Mouse (Mus musculus): ENCODE results near the gene Gimap9. TPM values are rescaled to one million over a fixed set of nuclear protein-coding genes. Genes with fewer than 3 reads are reported as not detected.
A peak's percentile ranks its signal among the peaks of the same experiment; 100 is the strongest.

Gimap9 gene
- polyA plus RNA-seq, 1 experiment from 2014 or later: 7.2 TPM

DNA sequence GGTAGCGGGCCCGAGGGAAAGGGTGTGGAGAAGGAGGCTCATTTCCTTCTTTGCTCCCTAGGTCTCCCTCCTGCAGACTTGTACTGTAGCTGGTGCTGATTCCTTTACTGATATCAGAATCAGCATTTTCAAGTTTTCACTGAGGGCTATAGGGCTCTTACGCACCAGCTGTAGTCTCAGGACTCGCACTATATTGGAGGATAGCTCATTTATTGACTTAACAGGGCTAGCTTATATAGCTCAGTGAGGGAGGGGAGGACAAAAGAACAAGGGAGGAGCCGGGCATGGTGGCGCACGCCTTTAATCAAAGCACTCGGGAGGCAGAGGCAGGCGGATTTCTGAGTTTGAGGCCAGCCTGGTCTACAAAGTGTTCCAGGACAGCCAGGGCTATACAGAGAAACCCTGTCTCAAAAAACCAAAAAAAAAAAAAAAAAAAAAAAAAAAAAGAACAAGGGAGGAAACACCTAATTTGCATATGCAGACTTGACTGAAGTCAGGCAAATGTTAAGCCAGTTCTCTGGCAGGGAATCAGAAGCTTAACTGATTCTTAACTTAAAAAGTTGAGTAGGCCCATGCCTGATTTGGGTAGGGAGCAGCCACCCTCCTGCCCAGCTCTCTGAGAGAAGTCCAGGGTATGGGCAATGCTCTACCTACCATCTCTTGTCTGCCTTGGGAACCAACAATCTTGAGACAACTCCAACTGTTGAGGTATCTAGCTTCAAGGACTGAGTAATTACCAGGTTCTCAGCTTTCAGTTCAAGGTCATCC lies 1.5 kb upstream of the Gimap9 start:
- 79% methylated on average over 9 of the region's 9 CpGs for WGBS (ENCODE audit: insufficient replicate concordance)
- Histone ChIP-seq H3K9ac (ENCODE audit: low read depth, low read length) (no peak overlapping the region), H3K27me3 (ENCODE audit: control insufficient read depth, insufficient read depth, low read depth, low read length) (no peaks in the 10 kb centered on the region), H3K4me1 (ENCODE audit: control insufficient read depth, low read depth, low read length) (peaks cover 12% of the 10 kb centered on the region), H3K4me2 (ENCODE audit: low read depth, low read length) (no peak overlapping the region), H3K4me3 (ENCODE audit: low read depth, low read length) (no peak overlapping the region), H3K9me3 (replicated peaks; ENCODE audit: control insufficient read depth, low read length) (no peaks in the 10 kb centered on the region), H3K36me3 (ENCODE audit: control insufficient read depth, insufficient read depth) (no peaks in the 10 kb centered on the region), H3K27ac (ENCODE audit: low read length) (no peak overlapping the region)
- ATAC-seq (ENCODE audit: low read depth): no peak

GRCm38 (mm10) chr6:48675400-48675930 lies 464 bp upstream of the Gimap9 start:
- 21% methylated on average over 10 of the region's 10 CpGs for WGBS (ENCODE audit: insufficient replicate concordance)
- ATAC-seq (ENCODE audit: low read depth): peak; percentile 39
- Histone ChIP-seq H3K9ac (ENCODE audit: low read depth, low read length) (peak overlapping the region; percentile 51), H3K27ac (ENCODE audit: low read length) (peak overlapping the region; percentile 74), H3K4me3 (ENCODE audit: low read depth, low read length) (peak overlapping the region; percentile 62), H3K4me1 (ENCODE audit: control insufficient read depth, low read depth, low read length) (peaks cover 12% of the 10 kb centered on the region), H3K27me3 (ENCODE audit: control insufficient read depth, insufficient read depth, low read depth, low read length) (no peaks in the 10 kb centered on the region), H3K9me3 (replicated peaks; ENCODE audit: control insufficient read depth, low read length) (no peaks in the 10 kb centered on the region), H3K36me3 (ENCODE audit: control insufficient read depth, insufficient read depth) (no peaks in the 10 kb centered on the region), H3K4me2 (ENCODE audit: low read depth, low read length) (peak overlapping the region; percentile 61)

DNA sequence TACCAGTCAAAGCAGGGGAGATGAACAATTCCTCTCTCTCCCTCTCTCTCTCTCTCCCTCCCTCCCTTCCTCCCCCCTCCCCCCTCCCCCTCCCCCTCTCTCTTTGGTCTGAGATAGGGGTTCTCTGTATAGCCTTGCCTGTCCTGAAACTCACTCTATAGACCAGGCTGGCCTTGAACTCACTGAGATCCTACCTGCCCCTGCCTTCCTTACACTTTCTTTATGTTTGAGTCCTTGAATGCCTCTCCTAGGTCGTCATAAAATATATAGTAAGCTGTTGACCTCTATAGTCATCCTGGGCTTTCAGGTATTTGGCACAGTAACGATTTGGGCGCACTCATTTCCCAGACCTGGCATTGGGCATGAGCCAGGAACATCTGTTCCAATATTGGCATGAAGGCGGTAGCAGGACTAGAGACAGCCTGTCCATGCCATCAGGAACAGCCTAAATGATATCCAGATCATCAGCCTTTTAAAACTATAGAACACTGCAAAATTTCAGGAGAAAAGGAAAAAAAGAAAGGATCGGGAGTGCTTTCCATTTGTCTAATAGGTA lies 1.0 kb downstream of the Gimap9 start:
- Histone ChIP-seq H3K4me1 (ENCODE audit: control insufficient read depth, low read depth, low read length) (peaks cover 12% of the 10 kb centered on the region), H3K27ac (ENCODE audit: low read length) (no peak overlapping the region), H3K4me3 (ENCODE audit: low read depth, low read length) (peak overlapping the region; percentile 62), H3K9me3 (replicated peaks; ENCODE audit: control insufficient read depth, low read length) (no peaks in the 10 kb centered on the region), H3K4me2 (ENCODE audit: low read depth, low read length) (peak overlapping the region; percentile 61), H3K9ac (ENCODE audit: low read depth, low read length) (no peak overlapping the region), H3K27me3 (ENCODE audit: control insufficient read depth, insufficient read depth, low read depth, low read length) (no peaks in the 10 kb centered on the region), H3K36me3 (ENCODE audit: control insufficient read depth, insufficient read depth) (no peaks in the 10 kb centered on the region)
- no peak for ATAC-seq (ENCODE audit: low read depth)
- WGBS (ENCODE audit: insufficient replicate concordance): 64% methylated on average over 5 of the region's 5 CpGs

DNA sequence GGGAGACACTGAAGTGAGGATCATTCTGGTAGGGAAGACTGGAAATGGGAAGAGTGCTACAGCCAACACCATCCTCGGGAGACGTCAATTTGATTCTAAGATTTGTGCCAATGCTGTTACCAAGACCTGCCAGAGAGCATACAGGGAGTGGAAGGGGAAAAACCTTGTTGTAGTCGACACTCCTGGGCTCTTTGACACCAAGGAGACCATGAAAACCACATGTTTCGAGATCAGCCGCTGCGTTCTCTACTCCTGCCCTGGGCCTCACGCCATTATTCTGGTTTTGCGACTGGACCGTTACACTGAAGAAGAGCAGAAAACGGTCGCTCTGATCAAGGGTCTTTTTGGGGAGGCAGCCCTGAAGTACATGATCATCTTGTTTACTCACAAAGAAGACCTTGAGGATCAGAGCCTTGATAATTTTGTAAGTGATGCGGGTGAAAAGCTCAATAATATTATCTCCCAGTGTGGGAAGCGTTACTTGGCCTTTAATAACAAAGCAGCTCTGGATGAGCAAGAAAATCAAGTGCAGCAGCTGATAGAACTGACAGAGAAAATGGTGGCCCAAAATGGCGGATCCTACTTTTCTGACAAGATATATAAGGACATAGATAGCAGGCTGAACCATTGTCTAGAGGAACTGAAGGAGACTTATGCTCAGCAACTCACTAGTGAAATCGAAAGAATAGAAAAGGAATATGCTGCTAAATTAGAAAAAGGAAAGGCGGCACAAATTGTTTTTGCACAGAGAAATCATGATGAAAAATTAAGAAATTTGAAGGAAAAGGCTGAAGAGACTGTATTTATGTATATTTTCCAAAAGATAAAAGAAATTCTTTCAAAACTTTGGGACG lies 1.8 kb downstream of the Gimap9 start:
- no peak for ATAC-seq (ENCODE audit: low read depth)
- 73% methylated on average over 17 of the region's 17 CpGs for WGBS (ENCODE audit: insufficient replicate concordance)
- no peak overlapping the region for H3K4me3 ChIP-seq (ENCODE audit: low read depth, low read length)
- no peak overlapping the region for H3K27ac ChIP-seq (ENCODE audit: low read length)
- H3K4me2 ChIP-seq (ENCODE audit: low read depth, low read length): no peak overlapping the region
- H3K36me3 ChIP-seq (ENCODE audit: control insufficient read depth, insufficient read depth): no peaks in the 10 kb centered on the region
- no peak overlapping the region for H3K9ac ChIP-seq (ENCODE audit: low read depth, low read length)
- peaks cover 12% of the 10 kb centered on the region for H3K4me1 ChIP-seq (ENCODE audit: control insufficient read depth, low read depth, low read length)
- H3K9me3 ChIP-seq (replicated peaks; ENCODE audit: control insufficient read depth, low read length): no peaks in the 10 kb centered on the region
- H3K27me3 ChIP-seq (ENCODE audit: control insufficient read depth, insufficient read depth, low read depth, low read length): no peaks in the 10 kb centered on the region

DNA sequence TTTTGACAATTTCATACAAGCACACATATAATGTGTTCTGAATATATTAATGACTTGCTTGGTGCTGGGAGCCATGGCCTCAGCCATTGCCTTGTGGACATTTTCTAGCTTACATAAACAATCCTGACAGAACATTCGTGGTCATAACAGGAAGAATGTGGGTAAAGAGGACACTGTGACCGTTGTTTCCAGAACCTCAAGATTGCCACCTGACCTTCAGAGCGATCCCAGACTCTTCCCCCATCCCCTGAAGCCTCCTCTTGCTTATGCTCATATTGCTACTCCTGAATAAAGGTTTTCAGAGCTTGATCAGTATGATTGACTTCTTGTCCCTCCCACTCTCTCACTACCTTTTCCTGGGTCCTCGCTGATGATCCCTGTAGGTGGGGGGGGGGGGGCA lies 2.5 kb downstream of the Gimap9 start:
- Histone ChIP-seq H3K4me3 (ENCODE audit: low read depth, low read length) (no peak overlapping the region), H3K9me3 (replicated peaks; ENCODE audit: control insufficient read depth, low read length) (no peaks in the 10 kb centered on the region), H3K4me2 (ENCODE audit: low read depth, low read length) (no peak overlapping the region), H3K4me1 (ENCODE audit: control insufficient read depth, low read depth, low read length) (peaks cover 12% of the 10 kb centered on the region), H3K9ac (ENCODE audit: low read depth, low read length) (no peak overlapping the region), H3K27me3 (ENCODE audit: control insufficient read depth, insufficient read depth, low read depth, low read length) (no peaks in the 10 kb centered on the region), H3K27ac (ENCODE audit: low read length) (no peak overlapping the region), H3K36me3 (ENCODE audit: control insufficient read depth, insufficient read depth) (no peaks in the 10 kb centered on the region)
- WGBS (ENCODE audit: insufficient replicate concordance): 27% methylated on average over 4 of the region's 4 CpGs
- ATAC-seq (ENCODE audit: low read depth): no peak

DNA sequence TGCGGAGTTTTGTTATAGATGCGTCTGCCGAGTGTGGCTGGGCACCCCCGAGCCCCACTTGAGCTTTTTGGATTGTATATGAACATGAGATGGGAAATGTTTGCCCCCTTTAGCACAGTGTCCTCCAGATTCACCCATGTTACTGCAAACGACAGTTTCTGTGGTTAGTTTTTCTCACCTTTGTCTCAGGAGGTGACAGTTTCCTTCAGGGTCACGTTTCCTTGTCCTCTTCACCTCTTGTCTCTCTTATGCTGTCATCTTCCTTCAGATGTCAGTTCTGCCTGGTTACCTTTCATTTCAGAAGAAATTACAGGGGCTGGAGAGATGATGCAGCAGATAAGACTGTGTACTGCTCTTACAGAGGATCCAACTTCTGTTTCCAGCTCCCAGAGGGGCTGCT lies 3.8 kb downstream of the Gimap9 start:
- Histone ChIP-seq H3K27ac (ENCODE audit: low read length) (no peak overlapping the region), H3K9ac (ENCODE audit: low read depth, low read length) (no peak overlapping the region), H3K4me1 (ENCODE audit: control insufficient read depth, low read depth, low read length) (peaks cover 12% of the 10 kb centered on the region), H3K4me2 (ENCODE audit: low read depth, low read length) (no peak overlapping the region), H3K4me3 (ENCODE audit: low read depth, low read length) (no peak overlapping the region), H3K9me3 (replicated peaks; ENCODE audit: control insufficient read depth, low read length) (no peaks in the 10 kb centered on the region), H3K36me3 (ENCODE audit: control insufficient read depth, insufficient read depth) (no peaks in the 10 kb centered on the region), H3K27me3 (ENCODE audit: control insufficient read depth, insufficient read depth, low read depth, low read length) (no peaks in the 10 kb centered on the region)
- WGBS (ENCODE audit: insufficient replicate concordance): 56% methylated on average over 6 of the region's 6 CpGs
- no peak for ATAC-seq (ENCODE audit: low read depth)

GRCm38 (mm10) chr6:48680421-48680820 lies 4.5 kb downstream of the Gimap9 start:
- Histone ChIP-seq H3K4me2 (ENCODE audit: low read depth, low read length) (no peak overlapping the region), H3K9me3 (replicated peaks; ENCODE audit: control insufficient read depth, low read length) (no peaks in the 10 kb centered on the region), H3K9ac (ENCODE audit: low read depth, low read length) (no peak overlapping the region), H3K36me3 (ENCODE audit: control insufficient read depth, insufficient read depth) (no peaks in the 10 kb centered on the region), H3K27me3 (ENCODE audit: control insufficient read depth, insufficient read depth, low read depth, low read length) (no peaks in the 10 kb centered on the region), H3K27ac (ENCODE audit: low read length) (no peak overlapping the region), H3K4me3 (ENCODE audit: low read depth, low read length) (no peak overlapping the region), H3K4me1 (ENCODE audit: control insufficient read depth, low read depth, low read length) (peaks cover 6% of the 10 kb centered on the region)
- ATAC-seq (ENCODE audit: low read depth): no peak
- 54% methylated on average over 5 of the region's 5 CpGs for WGBS (ENCODE audit: insufficient replicate concordance)

GRCm38 (mm10) chr6:48681472-48682090 lies 5.7 kb downstream of the Gimap9 start:
- no peaks in the 10 kb centered on the region for H3K36me3 ChIP-seq (ENCODE audit: control insufficient read depth, insufficient read depth)
- H3K27me3 ChIP-seq (ENCODE audit: control insufficient read depth, insufficient read depth, low read depth, low read length): no peaks in the 10 kb centered on the region
- ATAC-seq (ENCODE audit: low read depth): no peak
- no peak overlapping the region for H3K4me3 ChIP-seq (ENCODE audit: low read depth, low read length)
- H3K4me2 ChIP-seq (ENCODE audit: low read depth, low read length): no peak overlapping the region
- no peaks in the 10 kb centered on the region for H3K9me3 ChIP-seq (replicated peaks; ENCODE audit: control insufficient read depth, low read length)
- no peak overlapping the region for H3K9ac ChIP-seq (ENCODE audit: low read depth, low read length)
- 25% methylated on average over 3 of the region's 3 CpGs for WGBS (ENCODE audit: insufficient replicate concordance)
- H3K4me1 ChIP-seq (ENCODE audit: control insufficient read depth, low read depth, low read length): no peaks in the 10 kb centered on the region; the same call in 1 of the 2 replicates
- H3K27ac ChIP-seq (ENCODE audit: low read length): peak overlapping the region; percentile 7; the same call in 1 of the 2 replicates

All from liver, embryonic 16.5 days (tissue).